Mouse (Mus musculus): ENCODE measurements around the gene Ripor3. TPM values are rescaled to one million over a fixed set of nuclear protein-coding genes. Genes with fewer than 3 reads are reported as not detected.

The Ripor3 gene
- polyA plus RNA-seq (2014; fragmentation: Illumina TruSeq; extraction: RNeasy Lipid Tissue Mini Kit (QIAGEN cat#74804); ENCODE audit: low read depth, low replicate concordance) = not detected

DNA sequence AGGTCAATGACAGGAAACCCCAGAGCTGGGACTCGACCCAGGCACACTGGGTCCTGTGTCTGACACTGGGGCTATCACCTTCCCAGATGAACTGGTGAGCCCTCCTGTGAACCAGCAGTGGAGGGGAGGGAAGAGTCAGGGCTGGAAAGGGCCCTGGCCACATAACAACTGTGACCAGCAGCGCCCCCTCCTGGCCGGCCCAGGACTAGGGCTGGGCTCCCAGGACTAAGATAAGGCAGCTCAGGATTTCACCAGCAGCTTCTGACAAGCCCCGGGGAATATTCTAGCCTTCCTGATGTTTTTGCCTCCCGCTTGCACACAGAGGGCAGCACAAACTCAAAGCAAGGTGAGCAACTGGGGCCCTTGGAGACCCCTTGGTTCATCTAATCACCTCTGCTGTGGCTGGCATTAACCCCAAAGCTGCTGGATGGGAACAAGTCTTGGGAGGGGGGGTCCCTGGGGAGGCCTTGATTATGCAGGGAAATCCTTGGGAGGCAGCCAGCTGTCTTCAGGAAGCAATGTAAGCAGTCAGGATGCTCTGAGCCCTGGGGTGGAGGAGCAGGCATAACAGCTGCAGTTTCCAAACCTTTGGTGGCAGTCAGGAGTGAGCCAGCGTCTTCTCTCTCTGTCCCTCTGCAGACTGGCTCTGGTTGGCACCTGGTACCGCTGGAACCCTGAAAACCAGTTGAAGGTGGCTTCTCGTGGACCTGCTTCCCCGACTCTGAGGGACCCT is at the start of gene Ripor3:
TSS of gene Ripor3 (minus strand) at position 683 of the 733 bp plus-strand sequence.

DNA sequence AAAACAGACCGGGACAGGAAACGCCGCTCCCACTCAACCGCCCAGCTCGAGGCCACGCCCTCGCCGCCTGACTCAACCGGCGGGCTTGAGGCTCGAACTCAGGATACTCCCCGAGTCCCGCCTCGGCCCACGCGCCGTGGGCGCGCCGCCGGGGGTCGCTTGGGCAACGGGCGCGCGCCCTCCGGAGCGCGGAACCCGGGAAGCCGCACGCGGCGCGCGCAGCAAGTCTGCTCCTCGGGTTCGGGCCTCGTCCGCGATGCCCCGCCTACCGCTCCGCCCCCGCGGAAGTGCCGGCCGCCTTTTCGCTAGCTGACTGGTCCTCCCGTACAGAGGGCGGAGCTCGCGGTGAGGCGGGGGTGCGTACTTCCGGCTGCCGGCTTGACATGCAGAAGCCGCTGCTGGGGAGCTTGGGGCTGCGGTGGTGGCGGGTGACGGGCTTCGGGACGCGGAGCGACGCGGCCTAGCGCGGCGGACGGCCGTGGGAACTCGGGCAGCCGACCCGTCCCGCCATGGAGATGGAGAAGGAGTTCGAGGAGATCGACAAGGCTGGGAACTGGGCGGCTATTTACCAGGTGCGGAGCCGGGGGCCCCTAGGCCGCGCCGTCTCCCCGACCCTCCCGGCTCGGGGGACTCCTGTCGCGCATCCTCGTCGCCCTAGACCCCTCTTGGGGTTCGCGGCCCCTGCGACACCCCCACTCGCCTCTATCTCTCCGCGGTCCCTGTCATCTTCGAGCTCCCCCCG is 78.3 kb downstream of the Ripor3 start, which contains the start of gene Ptpn1:
TSS of gene Ptpn1 (plus strand) at position 73 of the 742 bp plus-strand sequence.

Other genes with a start within 250 kb of the Ripor3 start
- 24.5 TPM for gene Ptpn1, start 78.6 kb downstream of the Ripor3 start, polyA plus RNA-seq (2014; fragmentation: Illumina TruSeq; extraction: RNeasy Lipid Tissue Mini Kit (QIAGEN cat#74804); ENCODE audit: low read depth, low replicate concordance)
- gene Pard6b, start 70.4 kb upstream of the Ripor3 start, polyA plus RNA-seq (2014; fragmentation: Illumina TruSeq; extraction: RNeasy Lipid Tissue Mini Kit (QIAGEN cat#74804); ENCODE audit: low read depth, low replicate concordance) = 20.0 TPM
- 9.2 TPM for gene Adnp, start 196.5 kb upstream of the Ripor3 start, polyA plus RNA-seq (2014; fragmentation: Illumina TruSeq; extraction: RNeasy Lipid Tissue Mini Kit (QIAGEN cat#74804); ENCODE audit: low read depth, low replicate concordance)
- 80.6 TPM for gene Gm20716, start 219.7 kb upstream of the Ripor3 start, polyA plus RNA-seq (2014; fragmentation: Illumina TruSeq; extraction: RNeasy Lipid Tissue Mini Kit (QIAGEN cat#74804); ENCODE audit: low read depth, low replicate concordance)
- gene Dpm1, start 220.0 kb upstream of the Ripor3 start, polyA plus RNA-seq (2014; fragmentation: Illumina TruSeq; extraction: RNeasy Lipid Tissue Mini Kit (QIAGEN cat#74804); ENCODE audit: low read depth, low replicate concordance) = 211 TPM
- gene Mocs3, start 220.0 kb upstream of the Ripor3 start, polyA plus RNA-seq (2014; fragmentation: Illumina TruSeq; extraction: RNeasy Lipid Tissue Mini Kit (QIAGEN cat#74804); ENCODE audit: low read depth, low replicate concordance) = 1.8 TPM

Data from kidney, adult 10 weeks (tissue).